8 mouse cellular contexts compared by ENCODE assay signal in genomic region chr7:125444076-125444463, GRCm38 (mm10). TPM values are rescaled to one million over a fixed set of nuclear protein-coding genes. Genes with fewer than 3 reads are reported as not detected.
DNase-seq lines count a peak whose midpoint lies in the region; ATAC-seq and TF ChIP-seq lines count a peak whose summit lies in the region.

No protein-coding gene starts in this region.

- no peaks in the 10 kb centered on the region for H3K27me3 ChIP-seq in spleen, adult 2 months (ENCODE audit: control insufficient read depth, insufficient read depth, low read length)
- H3K27me3 ChIP-seq in hindbrain, embryonic 13.5 days: no peaks in the 10 kb centered on the region
- no peaks in the 10 kb centered on the region for H3K27me3 ChIP-seq in liver, embryonic 15.5 days
- H3K27me3 ChIP-seq in stomach, embryonic 15.5 days (replicated peaks): no peaks in the 10 kb centered on the region

- no peak; the same call in 1 of the 2 replicates for ATAC-seq in hindbrain, embryonic 13.5 days (ENCODE audit: low FRiP score)
- no peak; the same call in 1 of the 2 replicates for ATAC-seq in liver, embryonic 15.5 days (ENCODE audit: insufficient read depth)
- ATAC-seq in stomach, embryonic 15.5 days (ENCODE audit: insufficient read depth, low FRiP score, low read depth): no peak

- no peak for TF ChIP-seq POLR2A in spleen, adult 2 months (IDR thresholded peaks at IDR 0.05; ENCODE audit: low read depth, low read length)

- H3K9me3 ChIP-seq in hindbrain, embryonic 13.5 days: no peaks in the 10 kb centered on the region
- H3K9me3 ChIP-seq in liver, embryonic 15.5 days (replicated peaks): no peaks in the 10 kb centered on the region
- H3K9me3 ChIP-seq in stomach, embryonic 15.5 days: no peaks in the 10 kb centered on the region

- H3K27ac ChIP-seq in spleen, adult 2 months (ENCODE audit: insufficient read depth, low read length): peak overlapping the region; percentile 98
- H3K27ac ChIP-seq in hindbrain, embryonic 13.5 days: peak overlapping the region; percentile 98
- H3K27ac ChIP-seq in liver, embryonic 15.5 days (replicated peaks): peak overlapping the region; percentile 98
- peak overlapping the region; percentile 99 for H3K27ac ChIP-seq in stomach, embryonic 15.5 days

- H3K36me3 ChIP-seq in spleen, adult 2 months (ENCODE audit: control insufficient read depth, insufficient read depth, low read length): no peaks in the 10 kb centered on the region
- no peaks in the 10 kb centered on the region; the same call in 1 of the 2 replicates for H3K36me3 ChIP-seq in hindbrain, embryonic 13.5 days
- peaks cover 6% of the 10 kb centered on the region; the same call in 1 of the 2 replicates for H3K36me3 ChIP-seq in liver, embryonic 15.5 days (replicated peaks)
- no peaks in the 10 kb centered on the region for H3K36me3 ChIP-seq in stomach, embryonic 15.5 days

- H3K4me1 ChIP-seq in spleen, adult 2 months (ENCODE audit: control insufficient read depth, insufficient read depth, insufficient read length): peaks cover 3% of the 10 kb centered on the region; the same call in 1 of the 2 replicates
- peaks cover 23% of the 10 kb centered on the region for H3K4me1 ChIP-seq in hindbrain, embryonic 13.5 days (replicated peaks)
- H3K4me1 ChIP-seq in liver, embryonic 15.5 days (replicated peaks): peaks cover 41% of the 10 kb centered on the region
- peaks cover 6% of the 10 kb centered on the region for H3K4me1 ChIP-seq in stomach, embryonic 15.5 days

- TF ChIP-seq CTCF in spleen, adult 2 months (IDR thresholded peaks at IDR 0.05; ENCODE audit: extremely low read depth, insufficient read depth, insufficient read length, insufficient replicate concordance): no peak

- H3K9ac ChIP-seq in hindbrain, embryonic 13.5 days: peak overlapping the region; percentile 74
- peak overlapping the region; percentile 79 for H3K9ac ChIP-seq in liver, embryonic 15.5 days
- H3K9ac ChIP-seq in stomach, embryonic 15.5 days: peak overlapping the region; percentile 58

- peak overlapping the region; percentile 71 for H3K4me2 ChIP-seq in hindbrain, embryonic 13.5 days
- peak overlapping the region; percentile 93 for H3K4me2 ChIP-seq in liver, embryonic 15.5 days
- peak overlapping the region; percentile 83 for H3K4me2 ChIP-seq in stomach, embryonic 15.5 days

- H3K4me3 ChIP-seq in spleen, adult 2 months (ENCODE audit: extremely low read depth, insufficient read depth, insufficient read length): peak overlapping the region; percentile 89
- peak overlapping the region; percentile 59 for H3K4me3 ChIP-seq in hindbrain, embryonic 13.5 days
- H3K4me3 ChIP-seq in liver, embryonic 15.5 days (replicated peaks): peak overlapping the region; percentile 75
- peak overlapping the region; percentile 70 for H3K4me3 ChIP-seq in stomach, embryonic 15.5 days (replicated peaks)

- 21% methylated on average over 10 of the region's 10 CpGs for WGBS in spleen, adult 2 months
- 36% methylated on average over 10 of the region's 10 CpGs for WGBS in hindbrain, embryonic 13.5 days
- WGBS in liver, embryonic 15.5 days (ENCODE audit: insufficient replicate concordance): 15% methylated on average over 10 of the region's 10 CpGs
- 19% methylated on average over 10 of the region's 10 CpGs for WGBS in stomach, embryonic 15.5 days

- DNase-seq in cerebellum, adult 11 months: peak; percentile 21
- no peak for DNase-seq in cerebellum, postnatal 10 days
- no peak for DNase-seq in spleen, adult 2 months (ENCODE audit: low read depth in 1 of 2, low spot score in 2 of 2)
- DNase-seq in spleen, adult 12 weeks (ENCODE audit: low spot score): no peak
- DNase-seq in urinary bladder, postnatal 36 days (ENCODE audit: low spot score in 2 of 2): no peak

RNA-seq across cellular contexts. Expression of gene Kdm8, which starts 0.4 kb away (rescaled TPM):
- polyA plus RNA-seq in spleen, adult 2 months (2012; rRNA removed): 3.8 and 3.9 TPM in 2 replicates
- polyA plus RNA-seq in hindbrain, embryonic 13.5 days (2015; fragmentation: Nextera tagmentation; extraction: Ambion mirVana): 5.4 and 5.9 TPM in 2 replicates
- polyA plus RNA-seq in liver, embryonic 15.5 days (2015; fragmentation: Nextera tagmentation; extraction: Ambion mirVana): 6.3 and 6.5 TPM in 2 replicates
- polyA plus RNA-seq in stomach, embryonic 15.5 days (2015; fragmentation: Nextera tagmentation; extraction: Ambion mirVana): 8.8 and 9.3 TPM in 2 replicates

RNA-seq across cellular contexts. Expression of gene Nsmce1, which starts 47.3 kb away (rescaled TPM):
- 38.4 and 42.4 TPM in 2 replicates for polyA plus RNA-seq in spleen, adult 2 months (2012; rRNA removed)
- 104 TPM in 2 replicates for polyA plus RNA-seq in hindbrain, embryonic 13.5 days (2015; fragmentation: Nextera tagmentation; extraction: Ambion mirVana)
- 73.8 and 75.2 TPM in 2 replicates for polyA plus RNA-seq in liver, embryonic 15.5 days (2015; fragmentation: Nextera tagmentation; extraction: Ambion mirVana)
- 111 and 121 TPM in 2 replicates for polyA plus RNA-seq in stomach, embryonic 15.5 days (2015; fragmentation: Nextera tagmentation; extraction: Ambion mirVana)
